Mouse (Mus musculus) liver, postnatal 0 days (tissue): ENCODE data around the gene Pxmp4. TPM values are rescaled to one million over a fixed set of nuclear protein-coding genes. Genes with fewer than 3 reads are reported as not detected.

Experiments
- ATAC-seq: fragments of 200-750 bp; cut with Nextera tagmentation; 2 replicates; pipeline ENCODE4 v1.8.0; 2017; ENCODE audit warnings: mild to moderate bottlenecking, moderate library complexity
- DNase-seq: peaks from one replicate; pipeline ENCODE4 v3.0.0-alpha.2; 2016
- H3K27ac ChIP-seq: fragments of 300-500 bp; sonication (generic); 2 replicates; pipeline ENCODE4 v1.5.1; 2014; ENCODE audit warnings: antibody characterized with exemption, moderate library complexity, mild to moderate bottlenecking, low read depth
- H3K27me3 ChIP-seq: fragments of 300-500 bp; sonication (generic); 2 replicates; pipeline ENCODE4 v1.6.1; 2014; ENCODE audit warnings: low read length, control low read depth, mixed read lengths; ENCODE audit not compliant: insufficient read depth
- H3K36me3 ChIP-seq: fragments of 300-500 bp; sonication (generic); replicated peaks from 2 replicates; pipeline ENCODE4 v1.6.1; 2014; ENCODE audit warnings: mild to moderate bottlenecking, control low read depth, low read length, moderate library complexity, mixed read lengths; ENCODE audit not compliant: insufficient read depth
- H3K4me1 ChIP-seq: fragments of 300-500 bp; sonication (generic); 2 replicates; pipeline ENCODE4 v1.6.1; 2014; ENCODE audit warnings: antibody characterized with exemption, mild to moderate bottlenecking, control low read depth; ENCODE audit not compliant: insufficient read depth
- H3K4me2 ChIP-seq: fragments of 300-500 bp; sonication (generic); 2 replicates; pipeline ENCODE4 v1.6.1; 2014; ENCODE audit warnings: low read depth, mild to moderate bottlenecking, low read length, moderate library complexity, mixed read lengths
- H3K4me3 ChIP-seq: fragments of 300-500 bp; sonication (generic); 2 replicates; pipeline ENCODE4 v1.5.1; 2014; ENCODE audit warnings: low read depth, low read length
- H3K9ac ChIP-seq: fragments of 300-500 bp; sonication (generic); replicated peaks from 2 replicates; pipeline ENCODE4 v1.6.1; 2014; ENCODE audit warnings: mild to moderate bottlenecking, moderate library complexity
- H3K9me3 ChIP-seq: fragments of 300-500 bp; sonication (generic); 2 replicates; pipeline ENCODE4 v1.6.1; 2016; ENCODE audit warnings: mild to moderate bottlenecking, control low read depth, low read length, mixed read lengths
- CTCF ChIP-seq: sonication (generic); IDR thresholded peaks from 2 replicates; pipeline ENCODE4 v1.5.1; 2016; ENCODE audit warnings: antibody characterized with exemption, low read depth
- EP300 ChIP-seq: IDR thresholded peaks from 2 replicates; pipeline ENCODE4 v1.6.1; 2016; ENCODE audit warnings: antibody characterized with exemption, low read depth, mild to moderate bottlenecking
- WGBS: fragments of 180-500 bp; shearing (Covaris S2); extraction: QIAGEN DNeasy Blood & Tissue Kit; methylation state at CpG from one replicate; pipeline ENCODE4 v1.1.7; 2014; ENCODE audit not compliant: insufficient replicate concordance; 5-methylcytosine and 5-hydroxymethylcytosine counted together
- polyA plus RNA-seq: library from polyadenylated mRNA; unstranded; fragments of >200 nt; fragmentation: Nextera tagmentation; extraction: Ambion mirVana; gene quantifications from 2 replicates; pipeline ENCODE4 v1.2.1, GENCODE M21; 2015

Gene Pxmp4
- polyA plus RNA-seq, 1 experiment from 2014 or later = 68.5 TPM

GRCm38 (mm10) chr2:154571266-154571665, 32.2 kb downstream of the Pxmp4 start:
- Histone ChIP-seq H3K4me3 (no peak overlapping the region), H3K4me1 (peaks cover 38% of the 10 kb centered on the region), H3K9me3 (no peaks in the 10 kb centered on the region), H3K9ac (no peak overlapping the region), H3K36me3 (0 out of 2 replicates have a peak, but pooled peaks cover 2% of the 10 kb centered on the region), H3K4me2 (peak overlapping the region; percentile 98; the same call in 1 of the 2 replicates), H3K27me3 (no peaks in the 10 kb centered on the region), H3K27ac (no peak overlapping the region)
- DNase-seq = no peak
- no peak for TF ChIP-seq EP300
- no peak for ATAC-seq
- WGBS = 57% methylated on average over 4 of the region's 4 CpGs

- ATAC-seq (no peak), DNase-seq (no peak)
- no peaks in the 10 kb centered on the region for H3K27me3 ChIP-seq
- peak overlapping the region; percentile 88; the same call in 1 of the 2 replicates for H3K4me3 ChIP-seq
- H3K4me2 ChIP-seq = peak overlapping the region; percentile 98
- no peaks in the 10 kb centered on the region for H3K9me3 ChIP-seq
- H3K9ac ChIP-seq = peak overlapping the region; percentile 16; the same call in 1 of the 2 replicates
- 0 out of 2 replicates have a peak, but pooled peaks cover 2% of the 10 kb centered on the region for H3K36me3 ChIP-seq
- WGBS = 33% methylated on average over 4 of the region's 4 CpGs
- H3K4me1 ChIP-seq = peaks cover 40% of the 10 kb centered on the region
- TF ChIP-seq CTCF (no peak), EP300 (no peak)
- H3K27ac ChIP-seq = peak overlapping the region; percentile 66
These were observed 32.8 kb downstream of the Pxmp4 start for GRCm38 (mm10) chr2:154570666-154571065.

- H3K9ac ChIP-seq = peak within 1 kb of the TSS; percentile 76
- H3K27me3 ChIP-seq = no peaks in the 10 kb centered on the region
- DNase-seq = peak; percentile 99
- H3K4me1 ChIP-seq = peaks cover 40% of the 10 kb centered on the region
- peak within 1 kb of the TSS; percentile 90 for H3K27ac ChIP-seq
- TF ChIP-seq CTCF (peak; percentile 33), EP300 (no peak)
- H3K4me3 ChIP-seq = peak within 1 kb of the TSS; percentile 88
- 1% methylated on average over 24 of the region's 44 CpGs for WGBS
- ATAC-seq = peak; percentile 97
- H3K36me3 ChIP-seq = 0 out of 2 replicates have a peak, but pooled peaks cover 2% of the 10 kb centered on the region
- peak within 1 kb of the TSS; percentile 98 for H3K4me2 ChIP-seq
- no peaks in the 10 kb centered on the region for H3K9me3 ChIP-seq
These were observed 33.6 kb downstream of the Pxmp4 start, which contains the start of gene E2f1 for GRCm38 (mm10) chr2:154569836-154570286. Gene E2f1 (minus strand): TSS chr2:154569892.

- peaks cover 40% of the 10 kb centered on the region for H3K4me1 ChIP-seq
- no peaks in the 10 kb centered on the region for H3K27me3 ChIP-seq
- peak overlapping the region; percentile 76 for H3K9ac ChIP-seq
- peak overlapping the region; percentile 98 for H3K4me2 ChIP-seq
- TF ChIP-seq EP300 = no peak
- no peak for TF ChIP-seq CTCF
- peaks cover 3% of the 10 kb centered on the region; the same call in 1 of the 2 replicates for H3K36me3 ChIP-seq
- peak; percentile 79 for ATAC-seq
- peak overlapping the region; percentile 88 for H3K4me3 ChIP-seq
- H3K27ac ChIP-seq = peak overlapping the region; percentile 90
- H3K9me3 ChIP-seq = no peaks in the 10 kb centered on the region
- 4% methylated on average over 63 of the region's 70 CpGs for WGBS
- DNase-seq = peak; percentile 84
These were observed 34.3 kb downstream of the Pxmp4 start for GRCm38 (mm10) chr2:154569071-154569748.

- peak; percentile 6 for ATAC-seq
- peak overlapping the region; percentile 90 for H3K27ac ChIP-seq
- H3K4me2 ChIP-seq = peak overlapping the region; percentile 98
- no peaks in the 10 kb centered on the region for H3K27me3 ChIP-seq
- 20% methylated on average over 10 of the region's 10 CpGs for WGBS
- peak; percentile 50 for DNase-seq
- H3K4me1 ChIP-seq = peaks cover 40% of the 10 kb centered on the region
- peak overlapping the region; percentile 88 for H3K4me3 ChIP-seq
- H3K9ac ChIP-seq = peak overlapping the region; percentile 76
- no peaks in the 10 kb centered on the region for H3K9me3 ChIP-seq
- TF ChIP-seq EP300 (no peak), CTCF (no peak)
- H3K36me3 ChIP-seq = peaks cover 10% of the 10 kb centered on the region
These were observed 35.0 kb downstream of the Pxmp4 start for GRCm38 (mm10) chr2:154568329-154569070.

- Histone ChIP-seq H3K9ac (peak overlapping the region; percentile 76), H3K4me1 (peaks cover 40% of the 10 kb centered on the region), H3K4me3 (peak overlapping the region; percentile 88), H3K4me2 (peak overlapping the region; percentile 98), H3K27me3 (no peaks in the 10 kb centered on the region), H3K27ac (peak overlapping the region; percentile 90), H3K36me3 (peaks cover 16% of the 10 kb centered on the region), H3K9me3 (no peaks in the 10 kb centered on the region)
- no peak for DNase-seq
- ATAC-seq = no peak
- TF ChIP-seq CTCF (no peak), EP300 (no peak)
- 49% methylated on average over 2 of the region's 2 CpGs for WGBS
These were observed 35.7 kb downstream of the Pxmp4 start for GRCm38 (mm10) chr2:154567766-154568165.
